Mouse (Mus musculus) heart, adult 10 weeks (tissue): Measurements from ENCODE around the gene Scoc. TPM values are rescaled to one million over a fixed set of nuclear protein-coding genes. Genes with fewer than 3 reads are reported as not detected.

Experiments used
- polyA plus RNA-seq: library from polyadenylated mRNA; stranded (reverse); fragments of 350-450 nt; fragmentation: Illumina TruSeq; extraction: RNeasy Lipid Tissue Mini Kit (QIAGEN cat#74804); gene quantifications from one replicate; pipeline ENCODE4 v1.2.3, GENCODE M21; 2014; ENCODE audit warnings: low read depth, low replicate concordance

Scoc gene
- 88.1 TPM for polyA plus RNA-seq

GRCm38 (mm10) chr8:83458222-83458621 is at the start of gene Scoc:
Scoc (minus strand) TSS chr8:83458391.

GRCm38 (mm10) chr8:83389316-83390005 is 68.7 kb downstream of the Scoc start, which contains the start of gene Clgn:
Clgn (plus strand) TSS chr8:83389867.

Other genes with a start within 250 kb of the Scoc start
- 33.7 TPM for gene Ucp1, start 168.0 kb downstream of the Scoc start, polyA plus RNA-seq
- 9.8 TPM for gene Elmod2, start 125.9 kb downstream of the Scoc start, polyA plus RNA-seq
- not detected for gene Mgat4d, start 109.9 kb downstream of the Scoc start, polyA plus RNA-seq
- gene Clgn, start 68.5 kb downstream of the Scoc start, polyA plus RNA-seq = not detected
- not detected for gene Olfr370, start 77.4 kb upstream of the Scoc start, polyA plus RNA-seq
- 866 TPM for gene Ndufb7, start 108.3 kb upstream of the Scoc start, polyA plus RNA-seq
- 562 TPM for gene Tecr, start 149.6 kb upstream of the Scoc start, polyA plus RNA-seq
- gene Dnajb1, start 149.8 kb upstream of the Scoc start, polyA plus RNA-seq = 17.8 TPM
- gene Gipc1, start 194.3 kb upstream of the Scoc start, polyA plus RNA-seq = 28.1 TPM
- gene Ptger1, start 208.3 kb upstream of the Scoc start, polyA plus RNA-seq = 0.16 TPM
- gene Pkn1, start 240.8 kb upstream of the Scoc start, polyA plus RNA-seq = 40.8 TPM